Mouse (Mus musculus): Measurements from ENCODE around the gene Tirap. TPM values are rescaled to one million over a fixed set of nuclear protein-coding genes. Genes with fewer than 3 reads are reported as not detected.

Tirap gene
- polyA plus RNA-seq, 1 experiment from 2014 or later, result 12.6 TPM

DNA sequence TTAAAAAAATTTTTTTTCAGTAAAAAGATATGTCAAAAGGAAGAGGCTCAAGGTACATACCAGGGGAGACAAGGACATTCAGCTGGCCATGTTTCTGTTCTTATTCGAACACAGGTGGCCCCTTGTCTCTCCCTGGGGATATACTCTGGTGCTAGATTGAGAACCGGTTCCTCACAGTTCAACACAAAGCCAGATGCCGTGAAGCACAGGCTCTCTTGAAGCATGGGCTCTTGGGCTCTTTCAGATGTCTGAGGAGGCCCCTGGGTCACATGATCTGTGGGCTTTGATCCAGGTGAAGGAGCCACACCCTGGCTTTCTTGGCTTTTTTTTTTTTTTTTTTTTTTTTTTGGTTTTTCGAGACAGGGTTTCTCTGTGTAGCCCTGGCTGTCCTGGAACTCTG lies 13.7 kb downstream of the Tirap start:
- no peak overlapping the region for H3K4me3 ChIP-seq (ENCODE audit: low read depth, low read length)
- ATAC-seq (ENCODE audit: low FRiP score, low TSS enrichment), result no peak
- 52% methylated on average over 4 of the region's 4 CpGs for WGBS
- no peaks in the 10 kb centered on the region for H3K27me3 ChIP-seq (ENCODE audit: control insufficient read depth, insufficient read depth, low read length)
- TF ChIP-seq EP300 (optimal IDR thresholded peaks at IDR 0.05), result no peak
- no peak for TF ChIP-seq CTCF (IDR thresholded peaks at IDR 0.05; ENCODE audit: low read depth)
- H3K4me2 ChIP-seq (replicated peaks; ENCODE audit: low read depth), result no peak overlapping the region
- no peaks in the 10 kb centered on the region for H3K9me3 ChIP-seq (ENCODE audit: control insufficient read depth, low read length)
- no peaks in the 10 kb centered on the region for H3K4me1 ChIP-seq (replicated peaks; ENCODE audit: control insufficient read depth, insufficient read depth)
- H3K9ac ChIP-seq (ENCODE audit: low read length), result no peak overlapping the region
- peak; percentile 43 for DNase-seq (ENCODE audit: low spot score)
- no peak overlapping the region for H3K27ac ChIP-seq (replicated peaks)
- peaks cover 17% of the 10 kb centered on the region for H3K36me3 ChIP-seq (ENCODE audit: control insufficient read depth, insufficient read depth, low read length)

DNA sequence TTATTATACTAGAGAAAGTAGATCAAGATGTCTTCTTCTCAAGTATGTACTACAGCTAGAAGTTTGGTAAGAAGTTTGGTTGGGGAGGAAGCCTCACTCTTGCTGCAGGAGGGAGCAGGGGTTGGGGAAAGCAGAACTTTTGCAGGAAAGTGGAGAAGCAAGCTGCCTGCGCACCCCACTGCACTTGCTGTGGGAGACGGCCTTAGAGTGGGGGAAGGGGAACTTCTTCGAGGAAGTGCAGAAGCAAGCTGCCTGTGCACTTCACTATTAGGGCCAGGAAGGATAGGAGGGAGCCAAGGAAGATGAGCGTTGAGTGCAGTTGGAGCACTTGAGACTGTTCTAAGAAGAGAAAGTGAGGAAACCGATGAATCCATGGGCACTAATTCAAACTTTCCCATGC lies 16.7 kb downstream of the Tirap start:
- TF ChIP-seq CTCF (IDR thresholded peaks at IDR 0.05; ENCODE audit: low read depth), result no peak
- no peak for TF ChIP-seq EP300 (optimal IDR thresholded peaks at IDR 0.05)
- H3K9me3 ChIP-seq (ENCODE audit: control insufficient read depth, low read length), result no peaks in the 10 kb centered on the region
- no peak overlapping the region for H3K4me3 ChIP-seq (ENCODE audit: low read depth, low read length)
- H3K27me3 ChIP-seq (ENCODE audit: control insufficient read depth, insufficient read depth, low read length), result no peaks in the 10 kb centered on the region
- DNase-seq (ENCODE audit: low spot score) (no peak), ATAC-seq (ENCODE audit: low FRiP score, low TSS enrichment) (no peak)
- no peak overlapping the region for H3K27ac ChIP-seq (replicated peaks)
- 71% methylated on average over 5 of the region's 5 CpGs for WGBS
- peaks cover 4% of the 10 kb centered on the region; the same call in 1 of the 2 replicates for H3K36me3 ChIP-seq (ENCODE audit: control insufficient read depth, insufficient read depth, low read length)
- no peak overlapping the region for H3K9ac ChIP-seq (ENCODE audit: low read length)
- H3K4me1 ChIP-seq (replicated peaks; ENCODE audit: control insufficient read depth, insufficient read depth), result no peaks in the 10 kb centered on the region
- H3K4me2 ChIP-seq (replicated peaks; ENCODE audit: low read depth), result no peak overlapping the region

DNA sequence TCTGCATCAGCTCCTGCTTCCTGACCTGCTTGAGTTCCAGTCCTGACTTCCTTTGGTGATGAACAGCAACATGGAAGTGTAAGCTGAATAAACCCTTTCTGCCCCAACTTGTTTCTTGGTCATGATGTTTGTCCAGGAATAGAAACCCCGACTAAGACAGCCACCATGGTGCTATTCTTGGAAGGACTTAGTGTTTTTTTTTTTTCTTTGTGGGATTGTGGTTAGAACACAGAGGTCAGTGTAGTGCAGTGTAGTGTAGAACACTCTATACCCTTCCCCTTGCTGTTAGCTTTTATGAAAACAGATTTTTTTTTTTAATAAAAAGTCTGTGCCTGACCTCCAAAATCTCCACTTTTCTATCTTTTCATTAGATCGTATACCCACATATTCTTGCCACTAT lies 17.3 kb downstream of the Tirap start:
- no peak overlapping the region for H3K9ac ChIP-seq (ENCODE audit: low read length)
- H3K4me2 ChIP-seq (replicated peaks; ENCODE audit: low read depth), result no peak overlapping the region
- ATAC-seq (ENCODE audit: low FRiP score, low TSS enrichment), result no peak
- WGBS, result 65% methylated on average over 2 of the region's 2 CpGs
- H3K4me3 ChIP-seq (ENCODE audit: low read depth, low read length), result no peak overlapping the region
- no peak overlapping the region for H3K27ac ChIP-seq (replicated peaks)
- H3K9me3 ChIP-seq (ENCODE audit: control insufficient read depth, low read length), result no peaks in the 10 kb centered on the region
- no peaks in the 10 kb centered on the region for H3K27me3 ChIP-seq (ENCODE audit: control insufficient read depth, insufficient read depth, low read length)
- TF ChIP-seq EP300 (optimal IDR thresholded peaks at IDR 0.05) (no peak), CTCF (IDR thresholded peaks at IDR 0.05; ENCODE audit: low read depth) (no peak)
- DNase-seq (ENCODE audit: low spot score), result no peak
- 0 out of 2 replicates have a peak, but pooled peaks cover 2% of the 10 kb centered on the region for H3K36me3 ChIP-seq (ENCODE audit: control insufficient read depth, insufficient read depth, low read length)
- H3K4me1 ChIP-seq (replicated peaks; ENCODE audit: control insufficient read depth, insufficient read depth), result no peaks in the 10 kb centered on the region

DNA sequence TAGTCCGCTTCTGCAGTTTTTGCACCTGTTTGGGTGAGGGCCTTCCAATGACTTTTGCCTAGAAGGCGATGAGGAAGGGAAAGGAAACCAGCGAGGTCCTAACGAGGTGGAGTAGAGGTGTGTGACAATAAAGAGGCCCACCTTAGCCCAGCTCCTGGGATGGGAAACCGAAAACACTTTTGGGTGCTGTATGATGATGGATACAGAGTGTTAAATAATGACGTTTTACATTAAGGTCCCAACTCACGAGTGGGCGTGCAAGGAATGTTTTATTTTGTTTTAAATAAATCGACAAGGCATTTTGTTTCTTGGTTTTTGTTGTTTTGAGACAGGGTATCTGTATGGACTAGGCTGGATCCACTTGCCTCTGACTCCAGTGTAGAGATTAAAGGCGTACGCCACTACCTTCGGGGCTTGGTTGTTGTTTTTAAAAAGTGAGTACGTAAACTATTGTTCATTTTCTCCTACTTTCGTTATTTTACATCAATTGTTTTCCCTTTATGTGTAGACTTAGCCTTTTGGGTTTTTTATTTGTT lies 23.9 kb downstream of the Tirap start:
- WGBS, result 41% methylated on average over 14 of the region's 14 CpGs
- TF ChIP-seq CTCF (IDR thresholded peaks at IDR 0.05; ENCODE audit: low read depth) (no peak), EP300 (optimal IDR thresholded peaks at IDR 0.05) (no peak)
- Histone ChIP-seq H3K9me3 (ENCODE audit: control insufficient read depth, low read length) (no peaks in the 10 kb centered on the region), H3K9ac (ENCODE audit: low read length) (peak overlapping the region; percentile 53; the same call in 1 of the 2 replicates), H3K4me2 (replicated peaks; ENCODE audit: low read depth) (peak overlapping the region; percentile 68), H3K27me3 (ENCODE audit: control insufficient read depth, insufficient read depth, low read length) (no peaks in the 10 kb centered on the region), H3K4me1 (replicated peaks; ENCODE audit: control insufficient read depth, insufficient read depth) (no peaks in the 10 kb centered on the region), H3K4me3 (ENCODE audit: low read depth, low read length) (peak overlapping the region; percentile 61), H3K36me3 (ENCODE audit: control insufficient read depth, insufficient read depth, low read length) (no peaks in the 10 kb centered on the region), H3K27ac (replicated peaks) (no peak overlapping the region; the same call in 1 of the 2 replicates)
- no peak for ATAC-seq (ENCODE audit: low FRiP score, low TSS enrichment)
- no peak for DNase-seq (ENCODE audit: low spot score)

DNA sequence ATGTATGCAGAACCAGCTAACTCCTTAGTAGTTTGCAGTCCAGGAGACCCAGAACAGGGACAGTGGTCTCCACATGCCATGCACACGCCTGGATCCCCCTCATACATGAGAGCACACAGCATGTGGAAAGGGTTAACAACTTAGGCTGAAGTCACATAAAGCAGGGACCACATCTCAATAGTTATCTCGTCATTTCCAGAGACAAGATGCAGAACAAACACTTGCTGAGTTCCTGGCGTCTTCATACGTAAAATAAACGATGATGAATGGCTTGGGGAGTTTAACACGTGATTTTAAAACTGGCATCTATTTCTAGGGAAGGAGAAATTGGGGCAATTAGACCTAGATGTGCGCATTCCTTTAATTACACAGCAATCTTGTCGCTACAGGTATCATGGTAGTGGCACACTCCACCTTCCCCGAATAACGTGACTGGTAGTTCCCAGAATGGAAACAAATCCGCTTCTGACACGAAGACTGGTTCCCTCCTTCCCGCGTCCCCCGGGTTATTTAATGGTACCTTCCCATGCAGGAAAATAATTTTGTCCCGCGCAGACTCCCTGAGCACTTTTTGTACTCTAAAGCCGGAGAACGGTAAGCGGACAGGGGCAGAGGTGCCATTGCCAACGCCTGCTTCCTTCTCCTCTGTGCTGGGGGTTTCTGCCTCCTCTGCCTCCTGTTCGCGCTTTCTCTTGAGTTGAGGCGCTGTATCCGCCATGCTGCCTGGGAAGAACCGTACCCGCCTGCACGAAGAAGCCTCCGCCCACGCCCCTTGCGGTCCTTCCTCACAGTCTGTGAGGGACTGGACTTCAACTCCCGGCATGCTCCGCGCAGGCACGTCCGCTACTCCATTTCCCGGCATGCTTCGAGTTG lies 24.6 kb downstream of the Tirap start, which contains the start of gene Dcps:
Gene Dcps, minus strand, starts transcription at position 811 of the 873 bp plus-strand sequence.
- ATAC-seq (ENCODE audit: low FRiP score, low TSS enrichment) (peak; percentile 98), DNase-seq (ENCODE audit: low spot score) (peak; percentile 94)
- Histone ChIP-seq H3K9ac (ENCODE audit: low read length) (peak within 1 kb of the TSS; percentile 53), H3K4me2 (replicated peaks; ENCODE audit: low read depth) (peak within 1 kb of the TSS; percentile 68), H3K4me3 (ENCODE audit: low read depth, low read length) (peak within 1 kb of the TSS; percentile 61), H3K27ac (replicated peaks) (peak within 1 kb of the TSS; percentile 86), H3K36me3 (ENCODE audit: control insufficient read depth, insufficient read depth, low read length) (0 out of 2 replicates have a peak, but pooled peaks cover 2% of the 10 kb centered on the region), H3K27me3 (ENCODE audit: control insufficient read depth, insufficient read depth, low read length) (no peaks in the 10 kb centered on the region), H3K9me3 (ENCODE audit: control insufficient read depth, low read length) (no peaks in the 10 kb centered on the region), H3K4me1 (replicated peaks; ENCODE audit: control insufficient read depth, insufficient read depth) (no peaks in the 10 kb centered on the region)
- WGBS, result under 1% methylated on average over 38 of the region's 38 CpGs
- TF ChIP-seq CTCF (IDR thresholded peaks at IDR 0.05; ENCODE audit: low read depth) (peak; percentile 54), EP300 (optimal IDR thresholded peaks at IDR 0.05) (peak; percentile 76)

DNA sequence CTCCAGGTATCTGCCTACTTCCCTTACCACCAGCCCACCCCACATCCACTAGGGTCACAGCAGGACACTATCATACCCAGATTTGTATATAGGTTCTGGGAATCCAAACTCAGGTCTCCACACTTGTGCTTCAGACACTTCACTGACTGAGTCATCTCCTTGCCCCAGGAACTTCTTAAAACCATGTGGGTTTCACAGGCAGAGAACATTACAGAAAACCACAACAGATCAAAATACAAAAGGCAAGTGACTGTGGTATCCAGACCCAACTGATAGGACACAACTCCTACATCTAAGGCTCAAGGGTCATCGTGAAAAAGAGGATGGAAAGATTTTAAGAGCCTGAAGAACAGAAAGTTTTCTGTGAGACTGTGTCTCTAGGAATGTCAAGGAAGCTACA lies 26.8 kb downstream of the Tirap start:
- Histone ChIP-seq H3K9ac (ENCODE audit: low read length) (no peak overlapping the region), H3K36me3 (ENCODE audit: control insufficient read depth, insufficient read depth, low read length) (0 out of 2 replicates have a peak, but pooled peaks cover 2% of the 10 kb centered on the region), H3K27me3 (ENCODE audit: control insufficient read depth, insufficient read depth, low read length) (no peaks in the 10 kb centered on the region), H3K4me3 (ENCODE audit: low read depth, low read length) (no peak overlapping the region), H3K9me3 (ENCODE audit: control insufficient read depth, low read length) (no peaks in the 10 kb centered on the region), H3K27ac (replicated peaks) (no peak overlapping the region), H3K4me2 (replicated peaks; ENCODE audit: low read depth) (no peak overlapping the region), H3K4me1 (replicated peaks; ENCODE audit: control insufficient read depth, insufficient read depth) (no peaks in the 10 kb centered on the region)
- ATAC-seq (ENCODE audit: low FRiP score, low TSS enrichment) (no peak), DNase-seq (ENCODE audit: low spot score) (no peak)
- WGBS, result 84% methylated on average over 1 of the region's 1 CpGs
- TF ChIP-seq EP300 (optimal IDR thresholded peaks at IDR 0.05), result no peak
- TF ChIP-seq CTCF (IDR thresholded peaks at IDR 0.05; ENCODE audit: low read depth), result no peak

All from stomach, postnatal 0 days (tissue).